Mouse (Mus musculus) testis, adult 2 months (tissue): ENCODE results near the gene Olfml2a.

ENCODE experiments used
- CTCF ChIP-seq: fragments of 200-500 bp; IDR thresholded peaks from 2 replicates; pipeline ENCODE4 v1.5.1; 2012; ENCODE audit warnings: low read depth, mild to moderate bottlenecking, inconsistent platforms, low read length, moderate library complexity; ENCODE audit not compliant: control insufficient read depth, insufficient read depth, insufficient replicate concordance
- POLR2A ChIP-seq: fragments of 200-500 bp; IDR thresholded peaks from 2 replicates; pipeline ENCODE4 v1.6.1; 2012; ENCODE audit warnings: low read depth, mild to moderate bottlenecking, inconsistent platforms, low read length, moderate library complexity; ENCODE audit not compliant: control insufficient read depth

DNA sequence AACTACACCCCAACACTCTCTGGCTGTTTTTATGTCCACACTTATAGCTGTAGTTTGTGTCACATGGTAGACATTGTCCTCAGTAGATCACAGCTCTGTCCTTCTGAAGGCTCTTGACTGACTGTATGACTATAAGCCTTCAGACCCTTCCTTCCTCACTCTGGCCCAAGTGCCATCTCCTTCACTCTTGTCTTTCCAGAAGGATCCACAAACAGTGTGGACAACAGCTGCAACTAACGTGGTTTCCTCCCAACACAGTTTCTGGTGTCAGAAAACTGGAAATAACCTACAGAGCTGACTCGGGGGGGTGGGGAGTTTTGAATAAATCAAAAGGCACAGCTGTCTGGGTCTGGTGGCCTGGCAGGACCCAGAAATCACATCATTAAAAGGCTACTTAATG is 24.3 kb downstream of the Olfml2a start:
- no peak for TF ChIP-seq POLR2A
- no peak for TF ChIP-seq CTCF
